Mouse (Mus musculus) cerebellum, postnatal 10 days (tissue): ENCODE results near the gene Hs6st1.

Experiments used
- DNase-seq, 2 experiments: peaks; one replicate each; pipeline ENCODE4 v3.0.0; 2021; ENCODE audit warnings: mixed read lengths in 2 of 2

The Hs6st1 gene

GRCm38 (mm10) chr1:36131766-36132165 lies 63.6 kb downstream of the Hs6st1 start:
- no peak for DNase-seq

GRCm38 (mm10) chr1:36132211-36132610 lies 64.0 kb downstream of the Hs6st1 start:
- DNase-seq: no peak

- DNase-seq: no peak
These were observed 64.8 kb downstream of the Hs6st1 start for GRCm38 (mm10) chr1:36133041-36133440.

- no peak for DNase-seq
These were observed 65.4 kb downstream of the Hs6st1 start for GRCm38 (mm10) chr1:36133647-36134046.

- DNase-seq: peak; percentile 80 to 83
These were observed 66.4 kb downstream of the Hs6st1 start for GRCm38 (mm10) chr1:36134584-36134983.

GRCm38 (mm10) chr1:36140311-36140710 lies 72.1 kb downstream of the Hs6st1 start:
- DNase-seq: peak; percentile 48 to 52

GRCm38 (mm10) chr1:36145050-36145449 lies 76.8 kb downstream of the Hs6st1 start:
- peak; percentile 65 to 67 for DNase-seq

- no peak for DNase-seq
These were observed 80.6 kb downstream of the Hs6st1 start for GRCm38 (mm10) chr1:36148809-36149208.

- DNase-seq: peak; percentile 39 to 51
These were observed 81.2 kb downstream of the Hs6st1 start for GRCm38 (mm10) chr1:36149411-36149810.
